Mouse (Mus musculus): ENCODE measurements at regions not wholly inside any gene's neighbourhood (a gene's known extent, or its start where the extent isn't known, plus 50 kb on each side); places are given as distances from the start of the nearest gene placed in this dataset.

DNA sequence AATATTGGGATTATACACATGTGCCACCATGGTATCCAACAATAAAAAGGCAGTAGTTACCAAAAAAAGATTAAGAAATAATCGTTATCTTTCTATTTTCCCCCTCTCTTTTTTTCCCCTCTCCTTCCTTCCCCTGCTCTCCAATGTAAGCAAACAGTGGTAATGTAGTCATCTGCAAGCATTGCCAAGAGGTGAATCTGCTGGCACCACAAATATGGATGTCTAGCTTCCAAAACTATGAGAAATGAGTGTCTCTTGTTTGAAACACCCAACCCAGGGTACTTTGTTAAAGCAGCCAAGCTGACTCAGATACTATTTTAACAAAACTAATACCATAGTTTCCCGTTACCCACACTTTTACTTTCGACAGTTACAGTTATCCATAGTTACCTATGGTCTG lies 784.2 kb downstream of the Gsdmc2 start:
- no peaks in the 10 kb centered on the region for H3K4me1 ChIP-seq (ENCODE audit: control insufficient read depth, insufficient read depth, low read length)
- no peaks in the 10 kb centered on the region for H3K36me3 ChIP-seq (ENCODE audit: control insufficient read depth, insufficient read depth, low read length)
- H3K4me3 ChIP-seq (ENCODE audit: control insufficient read depth, low read depth, low read length): no peak overlapping the region
- H3K27me3 ChIP-seq (ENCODE audit: control insufficient read depth, insufficient read depth, low read length): no peaks in the 10 kb centered on the region
- TF ChIP-seq CTCF (IDR thresholded peaks at IDR 0.05; ENCODE audit: control insufficient read depth, insufficient read depth, insufficient replicate concordance, low read depth, low read length) (no peak), POLR2A (IDR thresholded peaks at IDR 0.05; ENCODE audit: control insufficient read depth, low read depth, low read length) (no peak)
- H3K27ac ChIP-seq (ENCODE audit: control insufficient read depth, insufficient read depth, low read depth, low read length): no peak overlapping the region

DNA sequence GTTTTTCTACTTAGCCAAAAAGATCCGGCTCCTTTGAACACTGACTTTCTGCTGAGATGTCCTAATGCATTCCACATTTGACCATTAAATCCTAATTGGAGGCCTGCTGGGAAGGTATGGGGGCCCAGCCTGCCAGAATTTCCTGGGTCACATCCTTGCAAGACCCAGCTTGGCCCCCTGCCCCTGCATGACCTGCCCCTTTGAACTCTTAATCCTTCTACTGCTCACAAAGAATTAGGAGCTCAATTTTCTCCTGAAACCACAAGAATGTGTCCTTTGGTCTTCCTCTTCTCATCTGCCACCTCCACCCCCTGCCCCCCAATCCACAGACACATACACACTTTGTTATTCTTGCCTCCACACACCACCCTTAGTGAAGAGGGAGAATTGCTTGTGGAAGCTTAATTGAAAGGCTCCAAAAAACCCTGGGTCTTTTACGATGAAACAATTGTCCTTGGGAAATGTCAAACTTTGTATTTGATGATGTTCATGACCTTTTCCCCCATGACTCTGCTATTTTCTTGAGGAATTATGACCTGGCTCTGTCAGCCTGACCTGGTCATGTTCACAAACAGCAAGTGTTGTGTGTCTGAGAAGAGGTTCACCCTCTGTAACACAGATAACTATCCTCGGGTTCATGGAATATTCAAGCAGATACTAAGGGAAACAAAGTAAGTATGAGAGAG lies 792.3 kb downstream of the Gsdmc2 start:
- no peaks in the 10 kb centered on the region for H3K27me3 ChIP-seq (ENCODE audit: control insufficient read depth, insufficient read depth, low read length)

DNA sequence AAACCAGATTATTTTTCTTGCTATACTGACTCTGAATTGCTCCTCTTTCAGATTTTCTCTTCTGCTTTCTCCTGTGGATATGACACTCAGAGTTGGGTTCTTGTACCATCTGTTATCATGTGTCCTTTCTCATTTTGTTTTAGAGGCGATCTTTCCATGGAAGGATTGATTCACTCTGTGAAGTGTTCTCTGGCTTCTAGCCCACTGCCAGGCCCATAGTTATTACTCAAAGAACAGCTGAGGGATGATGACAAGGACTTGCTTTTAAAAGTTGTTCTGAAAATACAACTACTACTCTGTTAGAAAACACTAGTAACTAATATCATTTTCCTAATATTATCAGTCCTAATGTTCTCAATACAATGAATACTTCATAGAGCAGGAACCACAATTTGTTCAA lies 794.9 kb downstream of the Gsdmc2 start:
- H3K4me3 ChIP-seq (ENCODE audit: control insufficient read depth, low read depth, low read length): no peak overlapping the region
- no peaks in the 10 kb centered on the region for H3K36me3 ChIP-seq (ENCODE audit: control insufficient read depth, insufficient read depth, low read length)
- no peak overlapping the region for H3K27ac ChIP-seq (ENCODE audit: control insufficient read depth, insufficient read depth, low read depth, low read length)
- TF ChIP-seq CTCF (IDR thresholded peaks at IDR 0.05; ENCODE audit: control insufficient read depth, insufficient read depth, insufficient replicate concordance, low read depth, low read length) (no peak), POLR2A (IDR thresholded peaks at IDR 0.05; ENCODE audit: control insufficient read depth, low read depth, low read length) (no peak)
- no peaks in the 10 kb centered on the region for H3K4me1 ChIP-seq (ENCODE audit: control insufficient read depth, insufficient read depth, low read length)
- no peaks in the 10 kb centered on the region for H3K27me3 ChIP-seq (ENCODE audit: control insufficient read depth, insufficient read depth, low read length)

More for the DNA sequence above, 792.3 kb downstream of the Gsdmc2 start:
- no peaks in the 10 kb centered on the region for H3K36me3 ChIP-seq (ENCODE audit: control insufficient read depth, insufficient read depth, low read length)
- H3K4me3 ChIP-seq (ENCODE audit: control insufficient read depth, low read depth, low read length): no peak overlapping the region
- no peaks in the 10 kb centered on the region for H3K4me1 ChIP-seq (ENCODE audit: control insufficient read depth, insufficient read depth, low read length)
- no peak for TF ChIP-seq CTCF (IDR thresholded peaks at IDR 0.05; ENCODE audit: control insufficient read depth, insufficient read depth, insufficient replicate concordance, low read depth, low read length)
- no peak overlapping the region for H3K27ac ChIP-seq (ENCODE audit: control insufficient read depth, insufficient read depth, low read depth, low read length)

DNA sequence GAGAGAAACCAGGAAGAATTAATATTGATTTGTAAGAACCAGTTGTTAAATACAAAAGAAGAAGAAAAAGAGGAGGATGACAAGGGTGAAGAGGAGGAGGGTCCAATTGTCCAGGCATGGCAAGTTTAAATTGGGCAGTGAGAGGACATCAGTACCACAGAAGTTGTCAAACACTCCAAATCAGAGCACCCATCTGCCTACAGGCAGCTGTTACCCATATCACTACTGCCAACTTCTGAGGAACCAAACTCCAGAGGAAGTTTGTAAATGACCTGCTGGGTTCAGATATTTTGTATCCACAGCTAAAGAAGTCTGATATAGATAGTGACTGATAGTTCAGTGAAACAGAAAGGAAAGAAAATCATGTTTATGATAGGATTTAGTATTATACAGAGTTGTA lies 802.6 kb downstream of the Gsdmc2 start:
- H3K27me3 ChIP-seq (ENCODE audit: control insufficient read depth, insufficient read depth, low read length): no peaks in the 10 kb centered on the region
- H3K4me3 ChIP-seq (ENCODE audit: control insufficient read depth, low read depth, low read length): no peak overlapping the region
- H3K36me3 ChIP-seq (ENCODE audit: control insufficient read depth, insufficient read depth, low read length): no peaks in the 10 kb centered on the region
- H3K27ac ChIP-seq (ENCODE audit: control insufficient read depth, insufficient read depth, low read depth, low read length): no peak overlapping the region
- TF ChIP-seq POLR2A (IDR thresholded peaks at IDR 0.05; ENCODE audit: control insufficient read depth, low read depth, low read length): no peak
- no peak for TF ChIP-seq CTCF (IDR thresholded peaks at IDR 0.05; ENCODE audit: control insufficient read depth, insufficient read depth, insufficient replicate concordance, low read depth, low read length)
- no peaks in the 10 kb centered on the region for H3K4me1 ChIP-seq (ENCODE audit: control insufficient read depth, insufficient read depth, low read length)

DNA sequence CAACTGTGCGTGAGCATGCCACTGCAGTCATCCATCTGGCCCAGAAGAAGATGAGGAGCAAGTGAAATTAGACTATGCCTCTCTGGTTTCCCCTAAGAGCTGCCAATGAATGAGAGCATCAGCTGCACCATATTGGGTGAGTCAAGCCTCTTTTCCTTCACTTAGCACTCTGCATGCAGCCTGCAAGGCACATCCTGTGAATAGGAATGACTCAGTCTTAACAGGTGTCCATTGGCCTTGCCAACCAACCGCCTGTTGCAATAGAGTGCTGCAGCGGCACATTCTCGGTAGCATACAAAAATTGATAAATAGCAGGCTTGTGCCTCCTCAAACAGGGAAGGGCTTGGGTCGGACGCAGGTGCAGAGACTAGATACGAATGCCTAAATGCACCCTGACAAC lies 808.7 kb downstream of the Gsdmc2 start:
- no peaks in the 10 kb centered on the region for H3K36me3 ChIP-seq (ENCODE audit: control insufficient read depth, insufficient read depth, low read length)
- H3K27me3 ChIP-seq (ENCODE audit: control insufficient read depth, insufficient read depth, low read length): no peaks in the 10 kb centered on the region
- H3K27ac ChIP-seq (ENCODE audit: control insufficient read depth, insufficient read depth, low read depth, low read length): no peak overlapping the region
- no peak for TF ChIP-seq CTCF (IDR thresholded peaks at IDR 0.05; ENCODE audit: control insufficient read depth, insufficient read depth, insufficient replicate concordance, low read depth, low read length)
- no peak for TF ChIP-seq POLR2A (IDR thresholded peaks at IDR 0.05; ENCODE audit: control insufficient read depth, low read depth, low read length)
- H3K4me3 ChIP-seq (ENCODE audit: control insufficient read depth, low read depth, low read length): no peak overlapping the region
- H3K4me1 ChIP-seq (ENCODE audit: control insufficient read depth, insufficient read depth, low read length): no peaks in the 10 kb centered on the region

DNA sequence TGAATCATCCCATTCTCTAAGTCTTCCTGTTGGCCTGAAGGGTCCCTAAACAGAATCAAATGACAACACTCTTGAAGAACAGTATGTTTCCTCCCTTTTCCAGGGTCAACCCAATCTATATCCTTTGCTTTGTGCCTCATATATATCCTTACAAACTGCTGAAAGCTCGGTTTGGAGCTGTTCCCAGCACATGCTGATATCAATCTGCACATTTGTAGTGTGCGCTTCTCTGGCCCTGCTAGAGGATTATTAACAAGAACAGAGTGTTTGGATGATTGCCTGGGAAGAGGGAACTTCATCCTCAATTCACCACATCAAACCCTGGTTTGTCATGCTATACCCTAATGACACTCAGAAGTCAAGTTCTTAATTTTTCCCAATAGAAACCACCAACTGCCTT lies 824.2 kb downstream of the Gsdmc2 start:
- Histone ChIP-seq H3K27me3 (ENCODE audit: control insufficient read depth, insufficient read depth, low read length) (no peaks in the 10 kb centered on the region), H3K27ac (ENCODE audit: control insufficient read depth, insufficient read depth, low read depth, low read length) (no peak overlapping the region), H3K4me3 (ENCODE audit: control insufficient read depth, low read depth, low read length) (no peak overlapping the region), H3K4me1 (ENCODE audit: control insufficient read depth, insufficient read depth, low read length) (no peaks in the 10 kb centered on the region), H3K36me3 (ENCODE audit: control insufficient read depth, insufficient read depth, low read length) (no peaks in the 10 kb centered on the region)
- TF ChIP-seq CTCF (IDR thresholded peaks at IDR 0.05; ENCODE audit: control insufficient read depth, insufficient read depth, insufficient replicate concordance, low read depth, low read length): no peak
- TF ChIP-seq POLR2A (IDR thresholded peaks at IDR 0.05; ENCODE audit: control insufficient read depth, low read depth, low read length): no peak

GRCm38 (mm10) chr15:63017966-63018365 lies 827.0 kb downstream of the Gsdmc2 start:
- no peaks in the 10 kb centered on the region for H3K36me3 ChIP-seq (ENCODE audit: control insufficient read depth, insufficient read depth, low read length)
- no peak overlapping the region for H3K4me3 ChIP-seq (ENCODE audit: control insufficient read depth, low read depth, low read length)
- H3K27ac ChIP-seq (ENCODE audit: control insufficient read depth, insufficient read depth, low read depth, low read length): no peak overlapping the region
- no peaks in the 10 kb centered on the region for H3K4me1 ChIP-seq (ENCODE audit: control insufficient read depth, insufficient read depth, low read length)
- H3K27me3 ChIP-seq (ENCODE audit: control insufficient read depth, insufficient read depth, low read length): no peaks in the 10 kb centered on the region
- no peak for TF ChIP-seq POLR2A (IDR thresholded peaks at IDR 0.05; ENCODE audit: control insufficient read depth, low read depth, low read length)
- no peak for TF ChIP-seq CTCF (IDR thresholded peaks at IDR 0.05; ENCODE audit: control insufficient read depth, insufficient read depth, insufficient replicate concordance, low read depth, low read length)

Measured in testis, adult 2 months (tissue).